Mouse (Mus musculus) bone marrow, adult 2 months (tissue): ENCODE measurements around the gene Zfp296. TPM values are rescaled to one million over a fixed set of nuclear protein-coding genes. Genes with fewer than 3 reads are reported as not detected.
A peak's percentile ranks its signal among the peaks of the same experiment; 100 is the strongest.

ENCODE experiments used
- H3K27ac ChIP-seq: fragments of 200-500 bp; 2 replicates; pipeline ENCODE4 v1.5.1; 2012; ENCODE audit warnings: low read depth, mild to moderate bottlenecking, control low read depth, inconsistent platforms, low read length; ENCODE audit not compliant: control insufficient read depth, poor library complexity, insufficient read depth
- H3K4me1 ChIP-seq: fragments of 200-500 bp; 2 replicates; pipeline ENCODE4 v1.6.1; 2011; ENCODE audit warnings: low read length; ENCODE audit not compliant: control insufficient read depth, insufficient read depth
- H3K4me3 ChIP-seq: fragments of 200-500 bp; replicated peaks from 2 replicates; pipeline ENCODE3; 2011; ENCODE audit warnings: mild to moderate bottlenecking, low read depth, low read length, control low read depth; ENCODE audit not compliant: control insufficient read depth
- CTCF ChIP-seq: fragments of 200-500 bp; IDR thresholded peaks from 2 replicates; pipeline ENCODE4 v1.5.1; 2011; ENCODE audit warnings: low read length, control low read depth; ENCODE audit not compliant: control insufficient read depth, insufficient read depth
- POLR2A ChIP-seq: fragments of 200-500 bp; IDR thresholded peaks from 2 replicates; pipeline ENCODE4 v1.6.1; 2011; ENCODE audit warnings: low read depth, mild to moderate bottlenecking, control low read depth, low read length, borderline replicate concordance; ENCODE audit not compliant: control insufficient read depth
- WGBS: fragments of 180-500 bp; shearing (Covaris S2); methylation state at CpG from one replicate; pipeline ENCODE4 v1.1.7; 2018; 5-methylcytosine and 5-hydroxymethylcytosine counted together
- polyA plus RNA-seq: library from polyadenylated mRNA; stranded (reverse); fragments of >200 nt; gene quantifications from 2 replicates; pipeline ENCODE4 v1.2.4, GENCODE M21; 2011; ENCODE audit warnings: low replicate concordance; ENCODE audit not compliant: missing spikeins, insufficient read depth, insufficient read length

Gene Zfp296
- polyA plus RNA-seq, 1 experiment = 3.0 TPM

DNA sequence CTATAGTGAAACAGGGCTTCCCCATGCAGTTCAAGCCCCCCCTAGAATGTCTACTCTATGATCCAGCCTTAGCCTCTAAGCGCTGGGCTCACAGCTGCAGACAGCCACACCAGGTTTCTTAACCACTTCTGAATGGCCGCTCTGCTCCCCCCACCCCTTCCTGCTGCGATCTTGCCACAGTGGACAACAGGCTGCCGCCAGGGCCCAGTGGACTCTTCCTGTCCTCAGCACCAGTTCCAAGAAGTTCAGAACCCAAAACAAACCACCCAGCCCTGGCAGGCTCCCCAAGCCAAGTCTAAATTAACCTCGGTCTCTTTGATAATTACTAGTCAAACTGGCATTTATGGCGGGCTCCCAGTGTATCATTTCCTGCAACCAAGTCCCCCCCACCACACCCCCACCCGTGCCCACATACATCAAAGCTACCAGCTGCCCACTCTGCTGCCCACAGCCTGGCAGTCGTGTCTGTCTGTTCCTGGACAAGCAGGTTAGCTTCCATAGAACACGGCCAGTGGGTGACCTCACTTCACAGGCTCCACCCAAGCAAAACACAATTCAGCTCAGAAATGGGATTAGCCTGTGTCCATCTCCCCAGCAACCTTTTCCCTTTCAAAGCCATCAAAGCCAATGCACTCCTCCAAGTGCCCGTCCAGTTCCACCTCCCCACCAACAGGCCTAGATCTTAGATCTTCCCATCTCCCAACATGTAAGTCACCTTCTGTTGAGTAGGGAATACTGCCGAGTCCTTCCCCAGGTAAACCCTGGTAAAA is 16.4 kb upstream of the Zfp296 start:
- Histone ChIP-seq H3K4me3 (peak overlapping the region; percentile 98), H3K27ac (peak overlapping the region; percentile 96), H3K4me1 (peaks cover 8% of the 10 kb centered on the region)
- TF ChIP-seq CTCF (no peak), POLR2A (no peak)
- 5% methylated on average over 11 of the region's 11 CpGs for WGBS

DNA sequence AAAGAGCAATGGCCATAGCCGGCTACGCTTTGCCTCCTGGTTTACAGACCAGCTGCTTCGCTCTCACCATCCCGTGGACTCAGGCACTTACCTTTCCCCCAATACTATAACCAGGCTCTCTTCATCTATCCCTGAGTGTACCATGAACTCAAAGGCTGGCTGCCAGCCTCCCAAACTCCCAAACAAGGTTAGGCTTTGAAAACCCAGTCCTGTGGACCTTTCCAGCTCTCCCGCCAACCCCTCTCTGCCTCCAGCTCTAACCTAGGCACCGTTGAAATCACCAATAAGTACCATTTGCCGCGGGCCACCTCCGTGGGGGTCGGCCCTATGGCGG is 15.7 kb upstream of the Zfp296 start:
- no peak for TF ChIP-seq POLR2A
- no peak for TF ChIP-seq CTCF
- Histone ChIP-seq H3K4me1 (peaks cover 8% of the 10 kb centered on the region), H3K27ac (peak overlapping the region; percentile 96), H3K4me3 (peak overlapping the region; percentile 98)
- WGBS = under 1% methylated on average over 11 of the region's 11 CpGs

DNA sequence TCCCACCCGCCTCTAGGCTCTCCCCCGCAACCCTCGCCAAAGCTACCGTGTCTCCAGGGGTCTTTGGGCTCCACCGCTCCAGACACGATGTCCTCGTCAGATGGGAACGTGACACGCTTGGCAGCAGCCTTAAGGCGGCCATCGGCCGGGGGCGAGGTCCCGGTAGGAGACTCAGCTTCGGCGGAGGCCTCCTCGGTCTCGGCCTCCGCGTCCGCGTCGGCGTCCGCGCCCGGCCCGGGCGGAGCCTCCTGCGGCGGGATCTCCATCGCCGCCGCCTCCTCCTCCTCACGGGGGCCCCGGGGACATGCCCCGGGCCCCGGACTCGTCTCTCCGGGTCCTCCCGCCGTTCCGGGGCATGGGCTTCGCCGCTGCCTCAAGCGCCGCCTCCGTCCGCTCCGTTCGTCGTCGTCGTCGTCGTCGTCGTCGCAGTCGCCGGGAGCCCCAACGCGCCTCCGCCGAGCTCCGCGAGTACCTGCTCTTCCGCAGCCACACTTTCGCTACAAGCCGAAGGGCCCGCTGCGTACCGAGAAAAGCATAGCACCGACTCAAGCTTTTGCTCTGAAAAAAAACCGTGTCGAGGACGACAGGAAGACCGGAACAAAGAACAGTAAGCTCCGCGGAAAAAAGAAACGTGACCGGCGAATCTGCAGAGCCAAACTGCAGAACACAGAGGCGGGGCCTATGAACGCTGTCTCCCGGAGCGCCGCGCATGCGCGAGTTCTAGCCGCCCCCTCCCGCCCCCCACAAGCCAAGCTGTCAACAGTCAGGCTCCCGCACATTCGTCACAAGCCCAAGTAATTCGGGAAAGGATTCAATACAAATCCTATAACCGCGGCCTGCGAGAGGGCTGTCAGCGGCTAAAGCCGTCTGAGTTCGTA is 15.1 kb upstream of the Zfp296 start:
- peak overlapping the region; percentile 98 for H3K4me3 ChIP-seq
- H3K4me1 ChIP-seq = peaks cover 8% of the 10 kb centered on the region
- no peak for TF ChIP-seq CTCF
- peak; percentile 53; the same call in 1 of the 2 replicates for TF ChIP-seq POLR2A
- H3K27ac ChIP-seq = peak overlapping the region; percentile 96
- WGBS = under 1% methylated on average over 102 of the region's 102 CpGs

DNA sequence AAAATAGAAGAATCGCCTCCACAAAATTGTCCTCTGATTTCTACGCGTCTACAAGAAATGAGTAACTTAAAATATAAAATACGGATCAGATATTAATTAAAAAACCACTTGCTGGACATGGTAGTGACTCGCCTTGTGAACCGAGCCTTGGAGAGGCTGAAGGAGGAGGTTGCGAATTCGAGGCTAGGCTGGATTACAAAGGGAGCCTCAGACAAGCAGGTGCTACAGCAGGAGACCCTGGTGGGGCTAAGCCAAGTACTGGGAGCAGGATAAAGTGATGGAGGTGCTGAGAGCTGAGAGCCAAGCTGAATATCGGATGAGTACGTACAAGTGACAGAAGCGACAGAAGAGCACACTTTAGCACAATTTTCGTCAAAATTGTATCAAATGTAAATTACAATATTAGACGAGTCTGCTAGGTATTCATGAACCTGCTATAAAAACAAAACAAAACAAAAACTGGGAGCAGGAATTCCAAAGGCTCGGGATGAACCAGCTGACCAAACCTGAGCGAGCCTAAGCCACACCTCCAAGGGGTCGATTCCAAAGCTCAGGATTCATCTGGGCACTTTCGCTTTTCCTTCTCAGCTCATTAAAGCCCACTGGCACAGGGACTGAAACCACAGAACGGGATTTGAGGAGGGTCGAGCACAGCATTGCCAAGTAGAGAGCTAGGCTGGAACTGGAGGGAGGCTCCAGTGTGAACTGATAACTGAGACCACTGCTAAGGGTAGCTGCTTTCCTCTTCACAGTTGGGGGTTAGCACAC is 14.3 kb upstream of the Zfp296 start, which contains the start of gene Ppp1r37:
TSS of gene Ppp1r37 (minus strand) at position 434 of the 768 bp plus-strand sequence.
- peak within 1 kb of the TSS; percentile 98 for H3K4me3 ChIP-seq
- TF ChIP-seq POLR2A = no peak
- TF ChIP-seq CTCF = no peak
- peak within 1 kb of the TSS; percentile 96 for H3K27ac ChIP-seq
- 5% methylated on average over 19 of the region's 19 CpGs for WGBS
- H3K4me1 ChIP-seq = peaks cover 8% of the 10 kb centered on the region

DNA sequence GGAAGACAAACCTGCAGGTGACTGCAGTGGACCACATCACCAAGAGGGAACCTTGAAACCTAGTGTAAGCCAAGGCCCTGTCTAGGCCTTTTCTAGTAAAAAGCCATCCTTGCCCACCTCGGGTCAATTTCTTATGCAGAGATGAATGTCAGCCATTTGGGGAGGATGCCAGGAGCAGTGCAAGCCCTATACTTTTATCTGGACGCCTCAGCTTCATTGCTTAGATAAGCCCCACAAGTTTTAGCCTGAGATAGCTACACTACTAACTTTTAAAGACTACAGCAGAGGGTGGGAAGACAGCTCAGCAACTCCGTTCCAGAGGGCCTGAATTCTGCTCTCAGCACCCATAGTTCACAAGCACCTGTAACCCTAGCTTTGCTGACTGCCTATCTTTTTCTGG is 13.2 kb upstream of the Zfp296 start:
- Histone ChIP-seq H3K27ac (peak overlapping the region; percentile 78), H3K4me3 (peak overlapping the region; percentile 23), H3K4me1 (peaks cover 8% of the 10 kb centered on the region)
- WGBS = 59% methylated on average over 3 of the region's 3 CpGs
- TF ChIP-seq POLR2A = no peak
- no peak for TF ChIP-seq CTCF

DNA sequence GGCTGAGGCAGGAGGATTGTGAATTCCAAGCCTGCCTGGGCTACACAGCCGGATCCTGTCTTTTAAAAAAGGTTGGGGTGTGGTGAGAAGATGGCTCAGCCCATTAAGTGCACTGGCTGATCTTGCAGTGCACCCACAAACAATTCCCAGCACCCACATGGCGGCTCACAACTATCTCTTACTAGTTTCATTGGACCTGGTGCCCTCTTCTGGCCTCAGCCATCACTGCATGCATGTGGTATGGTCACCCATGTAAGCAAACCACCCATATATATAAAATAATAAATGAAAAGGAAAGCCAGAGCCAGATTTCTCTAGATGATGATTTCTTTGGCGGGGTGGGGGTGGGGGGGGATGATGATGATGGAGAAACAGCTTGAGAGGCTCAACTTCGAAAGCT is 12.6 kb upstream of the Zfp296 start:
- TF ChIP-seq CTCF (peak; percentile 35; the same call in 1 of the 2 replicates), POLR2A (no peak)
- Histone ChIP-seq H3K4me3 (no peak overlapping the region), H3K27ac (peak overlapping the region; percentile 60), H3K4me1 (peaks cover 6% of the 10 kb centered on the region; the same call in 1 of the 2 replicates)
- WGBS = 91% methylated on average over 4 of the region's 4 CpGs

DNA sequence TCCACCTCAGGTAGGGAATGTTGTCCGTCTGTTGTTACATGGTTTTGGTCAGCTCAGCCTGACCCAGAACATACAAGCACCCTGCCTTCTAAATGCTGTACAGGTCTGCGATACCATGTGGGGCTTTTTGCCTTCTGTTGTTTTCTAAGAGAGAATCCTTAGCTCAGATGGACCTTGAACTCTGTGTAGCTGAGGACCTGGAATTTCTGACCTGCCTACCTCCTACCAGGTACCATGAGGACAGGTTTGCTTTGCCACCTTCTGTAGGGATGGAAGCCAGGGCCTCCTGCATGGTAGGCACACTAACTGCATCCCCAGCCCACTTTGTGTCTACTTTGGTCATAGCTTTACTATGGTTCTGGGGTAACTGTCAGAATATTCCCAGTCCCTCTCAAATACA is 11.3 kb upstream of the Zfp296 start:
- no peak overlapping the region for H3K4me3 ChIP-seq
- peaks cover 3% of the 10 kb centered on the region; the same call in 1 of the 2 replicates for H3K4me1 ChIP-seq
- no peak for TF ChIP-seq CTCF
- TF ChIP-seq POLR2A = no peak
- 95% methylated on average over 2 of the region's 2 CpGs for WGBS
- H3K27ac ChIP-seq = no peak overlapping the region
